Mouse (Mus musculus) mouse trophoblast stem cell (cell line): ENCODE results near the gene Pomp.

ENCODE experiments used
- in situ Hi-C, 2 experiments: fragments of 300-500 bp; cut with MseI, MboI; formaldehyde crosslinking; loops; 2 replicates in 1 of 2; 3 replicates in 1 of 2; pipeline ENCODE4 v1.15.1; 2025

Pomp gene

DNA sequence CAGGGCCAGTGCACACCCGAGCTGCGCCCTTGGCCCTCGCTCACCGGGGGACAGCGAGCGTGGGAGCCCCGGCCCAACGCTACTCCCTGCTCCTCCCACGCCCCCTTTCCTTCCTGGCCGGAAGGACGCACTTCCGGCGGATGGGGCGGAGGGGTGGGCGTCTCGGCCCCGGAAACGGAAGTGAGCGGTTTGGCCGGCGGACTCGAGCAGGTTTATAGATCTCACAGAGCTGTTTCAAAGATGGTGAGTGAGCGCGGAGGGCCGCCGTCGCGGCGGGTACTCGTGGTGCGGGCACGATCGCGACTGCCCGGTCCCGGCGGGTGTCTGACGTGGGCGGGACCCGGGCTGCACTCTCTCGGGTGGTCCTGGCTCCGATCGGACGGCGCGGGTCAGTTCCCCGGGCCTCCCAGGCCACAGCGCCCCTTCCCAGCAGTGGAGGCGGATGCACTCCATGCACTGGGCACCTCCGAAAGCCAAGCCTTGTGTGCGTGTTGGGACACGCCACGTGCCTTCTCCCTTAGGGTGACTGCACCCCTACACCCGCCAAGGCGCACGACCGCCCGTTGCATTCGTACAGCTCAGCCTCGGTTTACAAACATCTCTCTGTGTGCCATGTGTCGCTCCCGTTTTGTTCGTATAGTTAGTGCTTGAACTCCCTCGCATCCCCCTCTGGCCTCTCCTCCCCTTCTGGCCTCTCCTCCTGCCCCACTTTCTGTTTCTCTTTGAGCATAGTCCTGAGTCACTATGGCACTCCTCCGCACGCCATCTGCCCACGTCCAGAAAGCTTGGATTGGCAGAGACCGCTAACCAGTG is at the start of gene Pomp:
Pomp (plus strand) TSS at position 13 of the 813 bp plus-strand sequence.
- in situ Hi-C loops = no loop called here

DNA sequence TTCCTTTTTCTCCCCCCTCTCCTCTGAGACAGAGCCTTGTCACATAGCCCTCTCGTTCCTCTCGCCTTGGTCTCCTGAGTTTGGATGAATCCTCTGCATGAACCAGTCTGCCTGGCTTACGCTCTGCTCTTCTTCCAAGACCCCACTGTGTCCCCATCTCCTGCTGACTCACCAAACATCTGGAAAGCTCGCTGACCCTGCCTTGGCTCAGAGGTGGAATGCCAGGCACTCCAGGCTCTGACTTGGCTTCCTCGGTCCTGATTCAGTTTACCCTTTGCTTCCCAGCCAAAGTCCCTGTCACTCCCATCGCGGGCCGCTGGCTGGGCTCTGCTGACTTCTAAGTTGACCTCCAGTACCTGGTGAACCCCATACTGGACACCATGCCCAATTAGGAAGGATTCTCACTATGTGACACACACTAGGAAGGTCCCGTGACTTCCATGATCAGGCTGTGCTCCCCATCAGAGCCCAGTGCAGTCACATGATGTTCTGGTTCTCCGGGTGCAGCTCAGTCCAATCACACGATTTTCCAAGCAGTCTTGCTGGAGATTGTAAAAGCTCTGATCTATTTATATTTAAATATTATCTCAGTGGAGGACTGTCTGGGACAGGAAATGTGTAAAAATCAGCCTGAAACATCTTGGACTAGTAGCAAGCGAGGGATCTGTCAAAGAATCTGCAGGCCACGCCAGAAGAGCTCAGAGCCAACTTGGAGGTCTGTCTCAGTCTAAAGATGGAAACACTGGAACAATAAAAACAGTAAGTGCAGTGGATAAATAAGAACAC is 47.8 kb upstream of the Pomp start:
- in situ Hi-C loops = no loop called here

DNA sequence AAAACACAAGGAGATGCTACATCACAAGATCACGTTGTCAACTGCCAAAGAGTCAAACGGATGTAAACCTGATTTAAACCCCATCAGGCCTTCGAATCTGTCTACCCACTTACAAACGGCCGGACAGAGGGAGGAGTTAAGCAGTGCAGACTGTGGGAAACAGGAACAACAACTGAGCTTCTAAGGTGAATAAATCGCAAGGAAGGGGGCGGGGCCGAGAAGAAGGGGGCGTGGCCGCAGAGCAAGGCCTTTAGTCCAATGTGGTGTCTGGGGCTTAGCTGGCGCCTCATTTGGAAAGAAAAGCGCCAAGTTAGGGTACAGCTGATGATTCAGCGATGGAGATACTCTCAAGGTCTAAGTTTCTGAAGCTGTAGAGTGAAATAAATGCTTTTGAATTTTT is 45.3 kb upstream of the Pomp start:
- in situ Hi-C loops = no loop called here

DNA sequence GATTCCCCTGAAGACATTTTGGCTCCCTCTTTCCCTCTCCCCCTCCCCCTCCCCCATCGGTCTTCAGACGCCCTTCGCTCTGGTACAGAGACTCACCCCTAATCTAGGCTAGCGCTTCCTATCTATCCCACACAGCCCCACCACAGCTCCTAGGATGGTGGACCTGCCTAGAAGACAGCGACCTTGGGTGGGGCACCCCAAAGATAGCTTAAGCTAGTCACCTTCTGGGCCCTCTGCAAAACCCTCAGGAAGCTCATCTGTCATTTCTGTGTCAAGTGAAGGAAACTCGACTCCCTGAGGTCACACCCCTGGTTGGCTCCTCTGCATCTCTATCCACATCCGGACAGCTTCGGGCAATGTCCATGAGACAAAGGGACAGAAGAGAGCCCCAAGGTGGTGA is 44.7 kb upstream of the Pomp start:
- in situ Hi-C loops = no loop called here

DNA sequence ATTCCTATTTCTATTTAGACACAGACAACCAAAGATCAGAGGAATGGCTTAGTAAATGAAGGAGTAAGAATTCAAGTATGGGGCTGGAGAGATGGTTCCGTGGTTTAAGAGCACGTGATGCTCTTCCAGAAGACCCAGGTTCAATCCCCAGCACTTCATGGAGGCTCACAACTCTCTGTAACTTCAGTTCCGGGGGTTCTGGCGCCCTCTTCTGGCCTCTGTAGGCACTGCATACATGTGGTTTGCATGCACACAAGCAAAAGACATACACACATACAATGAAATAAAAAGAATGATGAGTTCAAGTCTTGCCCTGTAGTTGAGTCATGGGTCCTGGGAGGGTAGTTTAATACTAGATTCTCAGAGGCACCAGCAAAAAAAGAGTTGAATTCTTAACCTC is 43.8 kb upstream of the Pomp start:
- in situ Hi-C loops = no loop called here

DNA sequence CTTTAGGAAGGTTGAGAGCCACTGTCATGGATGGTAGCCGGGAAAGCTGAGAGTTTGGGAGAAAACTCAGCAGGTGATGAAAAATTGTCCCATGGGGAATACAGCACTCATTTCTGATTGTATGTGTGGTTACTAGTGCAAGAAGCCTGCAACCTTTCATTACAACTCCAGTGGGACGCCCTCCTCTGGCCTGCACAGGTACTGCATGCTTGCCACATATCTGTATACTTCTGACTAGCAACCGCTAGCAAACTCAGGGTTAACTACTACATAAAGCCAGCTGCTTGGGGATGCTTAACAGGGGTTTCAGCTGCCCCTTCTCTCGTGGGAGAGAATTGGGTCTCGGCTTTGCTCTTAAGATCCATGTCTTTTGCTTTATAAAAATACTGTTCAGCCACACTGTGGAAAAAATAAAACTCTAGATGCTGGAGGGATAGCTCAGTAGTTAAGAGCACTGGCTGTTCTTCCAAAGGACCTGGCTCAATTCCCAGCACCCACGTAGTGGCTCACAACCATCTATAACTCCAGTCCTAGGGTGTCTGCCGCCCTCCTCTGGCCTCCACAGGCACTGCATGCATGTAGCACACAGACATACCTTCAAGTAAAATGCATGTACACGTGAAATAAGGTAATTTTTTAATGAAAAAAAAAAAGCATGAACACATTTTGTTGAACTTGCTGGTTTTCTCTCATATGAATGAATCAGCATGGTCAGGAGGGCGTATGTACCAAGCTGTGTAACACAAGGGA is 42.3 kb upstream of the Pomp start:
- in situ Hi-C loops = no loop called here

DNA sequence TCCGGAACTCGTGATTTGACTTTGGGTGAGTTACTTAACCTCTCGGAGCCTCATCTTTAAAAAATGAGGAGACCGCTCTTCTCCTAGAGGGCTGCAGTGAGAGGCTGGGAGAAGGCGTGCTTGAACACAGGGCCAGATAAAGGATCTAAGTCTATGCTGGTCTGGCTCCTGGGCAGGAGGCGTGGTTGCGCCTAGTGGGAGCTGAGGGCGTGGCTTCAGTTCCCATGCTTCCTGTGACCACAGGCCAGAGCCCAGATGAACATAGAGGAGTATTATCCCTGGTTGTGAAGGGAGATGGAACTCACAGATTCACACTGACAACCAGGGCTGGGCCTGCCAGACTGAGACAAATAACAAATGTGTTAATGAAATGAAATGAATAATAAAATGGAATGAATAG is 41.4 kb upstream of the Pomp start:
- in situ Hi-C loops = no loop called here

DNA sequence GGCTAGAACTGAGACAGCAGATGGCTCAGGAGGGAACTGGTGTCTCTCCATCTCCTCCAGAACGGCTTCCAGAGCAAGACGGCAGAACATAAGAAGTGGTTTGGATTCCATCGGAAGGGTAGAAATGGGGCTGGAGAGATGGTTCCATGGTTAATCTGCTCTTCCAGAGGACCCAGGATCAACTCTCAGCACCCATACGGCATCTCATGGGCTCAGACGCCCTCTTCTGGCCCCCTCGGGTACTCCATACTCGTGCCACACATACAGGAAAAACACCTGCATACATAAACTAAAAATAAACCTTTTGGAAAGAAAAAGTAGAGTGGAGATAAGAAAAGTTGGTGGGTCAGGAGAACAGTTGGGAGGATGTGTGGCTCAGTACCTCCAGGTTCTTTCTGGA is 40.4 kb upstream of the Pomp start:
- in situ Hi-C loops = no loop called here

DNA sequence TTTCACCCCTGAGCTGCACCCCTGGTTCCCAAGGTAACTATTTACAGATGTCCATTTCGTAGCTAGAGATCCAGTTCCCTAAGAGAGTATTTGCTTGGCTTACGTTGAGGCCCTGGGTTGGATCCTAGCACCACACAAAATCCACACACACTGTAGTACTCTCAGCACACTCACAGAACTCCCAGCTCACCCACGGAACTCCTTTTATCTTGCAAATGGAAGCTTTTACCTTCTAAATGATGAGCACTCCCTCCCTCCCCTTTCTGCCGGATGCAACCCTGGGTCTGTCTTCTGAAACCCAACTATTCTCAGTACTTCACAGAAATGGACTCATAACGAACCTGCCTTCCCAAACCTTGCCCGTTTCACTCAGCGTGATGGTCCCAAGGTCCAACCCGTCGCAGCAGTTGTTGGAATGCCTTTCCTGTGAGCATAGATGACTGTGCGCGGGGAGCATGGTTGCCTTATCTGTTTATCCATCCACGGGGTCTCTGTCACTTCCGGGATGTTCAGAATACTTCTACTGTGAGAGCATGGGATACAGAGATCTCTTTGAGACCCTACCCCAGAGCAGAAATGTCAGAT is 36.1 kb upstream of the Pomp start:
- in situ Hi-C loops = no loop called here

DNA sequence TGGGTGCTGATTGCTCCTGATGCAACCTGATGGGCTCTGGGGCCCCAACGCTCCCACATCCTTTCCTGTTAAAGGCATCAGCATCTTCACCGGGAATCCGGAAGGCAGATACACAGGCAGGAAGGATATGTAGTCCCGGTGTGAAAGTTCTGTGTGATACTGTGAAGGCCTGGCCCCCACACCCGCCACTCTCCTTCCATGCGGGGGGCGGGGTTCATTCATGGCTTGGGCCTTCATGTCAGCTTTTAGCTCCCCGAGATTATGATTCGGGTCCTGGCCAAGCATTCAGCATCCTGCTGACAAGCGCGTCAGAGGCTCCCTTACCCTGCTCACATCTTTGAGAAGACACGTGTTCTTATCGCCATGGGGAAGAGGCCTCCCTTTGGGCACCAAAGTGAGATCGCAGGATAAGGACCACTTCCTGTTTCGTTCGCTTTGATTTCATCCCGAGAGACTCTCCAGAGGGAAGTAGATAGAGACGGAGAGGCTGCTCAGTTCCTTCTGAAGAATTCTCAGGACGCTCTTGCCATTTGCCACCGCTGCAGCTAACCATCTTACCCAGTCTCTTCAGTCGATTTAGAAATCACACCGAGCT is 34.8 kb upstream of the Pomp start:
- in situ Hi-C loops = no loop called here

DNA sequence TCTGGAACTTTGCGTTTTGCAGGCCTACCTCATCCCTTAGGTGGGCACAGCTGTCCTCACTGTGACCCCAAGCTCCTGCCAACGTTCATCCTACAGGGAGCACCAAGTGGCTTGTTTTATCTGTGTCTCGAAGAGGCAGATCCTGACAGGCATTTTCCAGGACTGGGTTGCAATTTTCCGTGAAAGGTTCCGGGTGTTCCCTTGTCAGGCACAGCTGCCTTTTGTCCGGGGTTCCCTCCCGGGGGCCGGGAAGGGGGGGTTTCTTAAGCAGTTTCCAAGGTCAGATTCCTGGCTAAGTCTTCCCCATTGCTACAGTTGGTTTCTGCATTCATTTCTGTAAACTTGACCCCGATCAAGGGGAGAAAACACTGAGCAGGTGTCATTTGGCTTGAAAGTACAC is 34.2 kb upstream of the Pomp start:
- in situ Hi-C loops = no loop called here

DNA sequence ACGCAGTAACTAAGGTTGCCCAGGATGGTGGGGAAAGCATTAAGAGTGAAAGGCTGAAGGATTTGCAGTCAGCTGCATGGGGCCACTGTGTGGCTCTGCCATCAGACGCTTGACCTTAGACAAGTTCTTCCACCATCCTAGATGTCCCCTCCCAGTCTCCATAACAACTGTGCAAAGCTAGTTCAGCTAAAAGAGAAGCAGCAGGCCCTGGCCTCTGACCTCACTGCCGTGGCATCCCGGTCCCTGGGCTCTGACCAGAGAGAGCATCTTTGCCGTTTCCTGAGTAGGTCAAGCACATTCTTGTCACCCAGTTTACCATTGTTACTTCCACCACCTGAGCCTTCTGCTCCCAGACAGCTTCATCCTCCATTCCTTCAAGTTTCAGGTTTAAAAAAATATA is 33.7 kb upstream of the Pomp start:
- in situ Hi-C loops = no loop called here

DNA sequence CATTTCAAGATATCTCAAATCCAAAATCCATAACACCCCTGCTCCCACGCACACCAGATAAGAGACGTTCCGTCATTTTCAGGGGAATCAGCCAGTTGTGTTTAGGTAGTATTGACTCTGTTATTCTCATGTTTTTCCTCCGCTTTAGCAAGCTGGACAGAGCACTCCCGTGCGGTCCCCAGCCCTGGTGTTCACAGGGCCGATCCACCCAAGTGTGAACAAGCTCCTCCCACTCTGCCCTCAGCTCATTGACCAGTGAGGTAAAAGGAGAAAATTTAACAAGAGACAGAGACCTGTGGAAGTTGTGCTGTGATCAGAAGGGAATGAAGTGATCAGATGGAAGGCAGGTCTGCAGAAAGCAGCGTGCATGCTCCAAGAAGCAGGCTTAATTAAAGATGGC is 31.4 kb upstream of the Pomp start:
- in situ Hi-C loops = no loop called here

DNA sequence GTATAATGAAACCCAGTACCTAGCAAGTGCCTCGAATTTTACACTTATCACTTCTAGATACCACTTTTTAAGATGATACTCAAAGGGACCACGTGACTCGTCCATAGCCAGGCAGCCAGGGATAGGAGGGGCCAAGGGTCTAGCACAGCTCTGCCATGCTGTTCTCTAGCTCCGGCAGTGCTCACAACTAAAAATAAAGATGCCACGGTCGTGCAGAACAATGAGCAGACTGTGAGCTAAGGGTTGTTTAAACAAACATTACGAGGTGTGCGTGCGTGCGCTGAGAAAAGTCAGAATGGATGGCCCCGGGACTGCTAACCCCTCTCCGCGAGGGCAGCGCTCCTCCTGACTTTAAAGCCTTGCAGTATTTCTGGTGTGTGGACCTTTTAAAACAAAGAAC is 27.4 kb upstream of the Pomp start:
- in situ Hi-C loops = no loop called here

DNA sequence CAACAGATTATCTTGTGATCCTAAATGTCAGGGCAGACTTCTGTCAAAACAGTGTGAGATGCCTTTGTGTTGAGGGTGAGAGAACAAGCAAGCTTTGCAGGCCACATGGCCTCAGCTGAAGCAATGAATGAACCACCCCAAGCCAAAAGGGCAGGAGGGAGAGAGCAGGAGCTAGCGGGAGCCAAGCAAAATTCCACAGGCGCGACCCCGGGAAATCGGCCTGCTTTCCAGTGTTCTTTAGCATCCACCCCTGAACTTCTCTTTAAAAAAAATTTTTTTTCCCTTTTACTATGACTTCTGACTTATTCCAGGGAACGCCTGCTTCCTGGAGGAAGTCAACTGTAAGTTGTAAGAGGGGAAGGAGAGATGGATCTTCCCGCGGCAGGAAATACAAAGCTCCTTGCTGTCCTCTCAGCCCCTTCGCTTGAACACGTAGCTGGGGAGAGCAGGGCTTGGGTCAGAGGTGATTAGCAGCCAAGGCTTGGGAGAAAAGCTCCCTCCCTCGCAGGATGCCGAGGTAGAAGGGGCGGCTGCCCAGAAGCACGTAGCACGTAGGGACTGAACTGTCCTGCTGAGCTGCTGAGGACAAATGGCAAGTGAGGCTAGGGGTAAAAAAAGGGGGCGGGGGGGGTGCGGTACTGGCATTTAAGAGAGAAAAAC is 25.3 kb upstream of the Pomp start:
- in situ Hi-C loops = no loop called here

DNA sequence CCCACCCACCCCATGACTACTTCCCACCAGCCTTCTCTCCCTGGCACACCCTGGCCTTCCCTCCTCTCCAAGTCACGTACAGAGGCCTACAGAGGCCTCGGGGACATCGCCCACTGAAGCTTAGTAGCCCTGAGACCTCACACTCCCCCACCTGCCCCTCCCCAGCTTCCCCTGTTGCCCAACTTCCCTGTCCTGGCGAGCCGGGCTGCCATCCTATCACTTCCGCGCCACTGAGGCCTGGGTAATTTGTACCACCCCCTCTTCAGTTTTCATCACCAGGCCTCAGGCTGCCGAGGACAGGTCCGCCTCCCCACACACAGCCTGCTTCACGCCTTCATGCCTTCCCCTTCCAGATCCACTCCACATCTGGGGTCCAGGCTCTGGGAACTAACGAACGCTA is 20.8 kb upstream of the Pomp start:
- in situ Hi-C loops = no loop called here

DNA sequence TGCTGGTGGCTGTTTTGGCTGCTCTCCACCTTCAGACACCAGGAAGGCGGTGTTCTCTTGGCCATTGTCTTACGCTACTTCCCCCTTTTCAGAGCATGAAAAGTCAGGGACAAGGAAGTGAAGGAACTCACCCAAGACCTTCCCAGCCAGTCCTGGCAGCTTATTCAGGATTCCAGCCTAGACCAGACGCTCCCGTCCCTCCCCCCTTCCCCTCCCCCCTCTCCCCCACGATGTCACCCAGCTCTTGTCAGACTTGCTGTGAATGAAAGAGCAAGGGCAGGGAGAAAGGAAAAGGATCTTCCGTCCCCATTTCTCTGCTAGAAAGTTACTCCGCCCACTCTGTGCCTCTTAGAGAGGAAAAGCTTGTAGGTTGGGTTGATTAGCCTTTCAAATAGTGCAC is 16.9 kb upstream of the Pomp start:
- in situ Hi-C loops = no loop called here

DNA sequence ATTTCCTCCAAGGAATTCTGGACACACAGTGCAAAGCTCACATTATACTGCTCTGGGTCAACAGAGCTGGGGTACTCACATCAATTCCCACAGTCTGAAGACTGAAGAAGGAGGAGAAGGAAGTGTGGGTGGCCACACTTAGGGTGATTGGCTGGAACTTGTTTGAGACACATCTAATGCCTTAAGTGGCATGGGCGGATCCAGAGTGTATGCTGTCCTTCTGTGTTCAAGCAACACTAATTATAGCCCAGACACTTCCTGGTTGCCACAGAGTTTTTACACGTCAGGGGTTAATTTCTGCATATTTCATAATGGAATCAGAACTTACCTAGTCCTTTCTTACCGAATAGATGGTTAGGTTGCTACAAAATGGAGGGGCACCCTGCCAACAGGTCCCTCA is 14.9 kb upstream of the Pomp start:
- in situ Hi-C loops = no loop called here

DNA sequence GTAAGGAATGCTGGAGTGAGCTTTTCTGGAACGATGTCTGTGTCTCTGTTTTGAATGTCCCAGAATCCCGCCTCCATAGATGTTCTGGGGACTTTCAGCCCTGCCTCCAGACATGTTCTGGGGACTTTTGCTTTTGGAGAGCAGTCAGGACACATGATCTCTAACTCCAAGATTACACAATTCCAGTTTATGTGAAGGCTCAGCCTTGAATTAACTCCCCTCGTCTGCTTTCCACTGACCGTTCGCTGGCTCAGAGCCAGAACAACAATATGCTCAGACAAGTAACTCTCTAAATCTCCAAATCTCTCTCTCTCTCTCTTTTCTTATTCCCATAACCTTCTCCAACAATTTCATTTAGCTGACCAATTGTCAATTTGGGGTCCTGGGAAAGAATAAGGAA is 12.9 kb upstream of the Pomp start:
- in situ Hi-C loops = no loop called here

DNA sequence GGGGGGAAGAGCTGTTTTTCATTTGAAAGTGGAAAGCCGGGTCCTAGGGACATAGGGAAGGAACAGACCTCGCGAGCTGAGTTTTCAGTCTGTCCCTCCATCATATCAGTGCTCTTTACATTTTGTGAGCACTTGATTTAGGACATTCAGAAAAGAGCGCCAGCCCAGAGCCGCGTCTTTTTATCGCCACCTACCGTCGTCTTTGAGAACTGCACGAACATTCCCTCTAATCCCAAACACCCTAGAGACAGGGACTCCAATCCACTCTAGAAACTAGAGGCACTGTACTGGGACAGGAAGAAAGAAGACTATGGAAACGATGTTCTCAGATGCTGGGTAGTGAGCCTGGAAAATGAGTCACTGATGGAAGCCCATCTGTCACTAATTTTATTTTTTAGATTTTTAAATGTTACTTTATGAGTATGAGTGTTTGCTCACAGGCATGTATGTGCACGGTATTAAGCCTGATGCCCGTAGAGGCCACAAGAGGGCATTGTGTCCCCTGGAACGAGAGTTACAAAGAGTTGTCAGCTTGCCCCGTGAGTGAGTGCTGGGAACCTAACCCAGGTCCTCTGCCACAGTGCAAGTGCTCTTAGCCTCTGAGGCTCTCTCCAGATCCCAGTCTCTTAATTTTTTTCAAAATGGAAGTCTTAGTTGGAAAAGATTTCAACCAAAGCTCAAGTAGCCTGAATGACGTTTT is 11.9 kb upstream of the Pomp start:
- in situ Hi-C loops = no loop called here

DNA sequence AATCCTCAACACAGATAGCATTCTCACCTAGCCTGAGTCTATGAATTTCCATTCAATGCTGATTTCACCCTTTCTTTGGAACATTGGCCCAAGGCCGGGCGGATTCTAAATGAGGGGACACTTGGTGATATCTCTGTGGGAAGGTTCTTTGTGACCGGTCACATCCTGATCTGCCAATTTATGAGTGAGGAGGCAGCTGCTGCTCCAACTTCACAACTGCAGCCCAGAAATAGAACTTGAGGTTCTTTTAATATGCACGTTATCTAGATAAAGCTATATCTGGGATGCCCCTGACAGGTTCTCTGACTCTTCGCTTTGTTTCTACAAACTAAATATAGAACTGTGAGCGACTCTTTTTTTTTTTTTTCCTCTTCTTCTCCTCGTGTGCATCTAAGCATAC is 10.1 kb upstream of the Pomp start:
- in situ Hi-C loops = no loop called here
